19 mouse cellular contexts compared by ENCODE assay signal in the genomic region with DNA sequence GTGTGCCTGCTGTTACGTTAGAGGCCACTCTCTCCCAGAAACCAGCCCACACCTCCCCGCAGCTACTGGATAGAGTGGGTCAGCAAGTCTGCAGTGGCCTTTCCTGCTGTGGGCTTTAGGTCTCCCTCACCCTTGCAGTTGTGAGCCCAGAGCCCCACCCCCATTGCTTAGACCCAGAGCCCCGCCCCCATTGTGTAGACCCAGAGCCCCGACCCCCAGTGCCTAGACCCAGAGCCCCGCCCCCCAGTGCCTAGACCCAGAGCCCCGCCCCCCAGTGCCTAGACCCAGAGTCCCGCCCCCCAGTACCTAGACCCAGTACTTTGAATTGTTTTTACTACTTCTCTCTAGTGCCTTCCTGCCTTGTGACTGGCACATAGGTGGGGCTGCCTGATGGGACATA.
DNase-seq lines count a peak whose midpoint lies in the region; ATAC-seq and TF ChIP-seq lines count a peak whose summit lies in the region.
"Had no signal": no experiment of that assay in that cellular context is flagged by ENCODE, and none has a peak within 500 bp of the region (broad histone marks: within the 10 kb centered on the region; RNA-seq: fewer than 3 reads in every experiment).

No protein-coding gene starts in this region.

- no peaks in the 10 kb centered on the region for H3K36me3 ChIP-seq in heart, embryonic 13.5 days
- H3K36me3 ChIP-seq in liver, embryonic 11.5 days (ENCODE audit: control insufficient read depth, insufficient read depth, low read length): no peaks in the 10 kb centered on the region
- no peaks in the 10 kb centered on the region for H3K36me3 ChIP-seq in neural tube, embryonic 12.5 days
- H3K36me3 ChIP-seq in liver, postnatal 0 days (replicated peaks; ENCODE audit: insufficient read depth, low read length): no peaks in the 10 kb centered on the region
- H3K36me3 ChIP-seq: midbrain, embryonic 13.5 days; stomach, embryonic 15.5 days had no signal

- 41% methylated on average over 7 of the region's 7 CpGs for WGBS in heart, embryonic 13.5 days
- WGBS in liver, embryonic 11.5 days: 44% methylated on average over 7 of the region's 7 CpGs
- 54% methylated on average over 7 of the region's 7 CpGs for WGBS in neural tube, embryonic 12.5 days
- WGBS in liver, postnatal 0 days (ENCODE audit: insufficient replicate concordance): 55% methylated on average over 7 of the region's 7 CpGs

- ATAC-seq in heart, embryonic 13.5 days (ENCODE audit: extremely low read depth, insufficient number of reproducible peaks, low FRiP score, low TSS enrichment): no peak
- peak; percentile 38 for ATAC-seq in liver, embryonic 11.5 days (replicated peaks; ENCODE audit: low FRiP score)
- 0 out of 2 replicates have a peak, but pooled peaks have one; percentile 25 for ATAC-seq in neural tube, embryonic 12.5 days (ENCODE audit: low FRiP score, low read depth)
- 0 out of 2 replicates have a peak, but pooled peaks have one; percentile 7 for ATAC-seq in liver, postnatal 0 days
- ATAC-seq: hindbrain, embryonic 16.5 days; midbrain, embryonic 13.5 days; Patski had no signal

- H3K4me2 ChIP-seq in heart, embryonic 13.5 days: peak overlapping the region; percentile 46
- H3K4me2 ChIP-seq in liver, embryonic 11.5 days: no peak overlapping the region
- H3K4me2 ChIP-seq in neural tube, embryonic 12.5 days (replicated peaks): no peak overlapping the region
- no peak overlapping the region for H3K4me2 ChIP-seq in liver, postnatal 0 days (ENCODE audit: low read depth, low read length)
- H3K4me2 ChIP-seq: midbrain, embryonic 13.5 days; stomach, embryonic 15.5 days had no signal

- H3K27ac ChIP-seq in heart, embryonic 13.5 days (replicated peaks): no peak overlapping the region
- H3K27ac ChIP-seq in liver, embryonic 11.5 days (ENCODE audit: low read depth, low read length): no peak overlapping the region
- no peak overlapping the region for H3K27ac ChIP-seq in neural tube, embryonic 12.5 days
- H3K27ac ChIP-seq in liver, postnatal 0 days (ENCODE audit: low read depth): peak overlapping the region; percentile 44; the same call in 1 of the 2 replicates
- H3K27ac ChIP-seq: liver, embryonic 14.5 days; midbrain, embryonic 13.5 days; stomach, embryonic 15.5 days had no signal

- no peak for TF ChIP-seq CTCF in liver, postnatal 0 days (IDR thresholded peaks at IDR 0.05; ENCODE audit: low read depth)

- peaks cover 1% of the 10 kb centered on the region; the same call in 1 of the 2 replicates for H3K9me3 ChIP-seq in heart, embryonic 13.5 days
- H3K9me3 ChIP-seq in liver, embryonic 11.5 days (ENCODE audit: control insufficient read depth, low read length): no peaks in the 10 kb centered on the region
- H3K9me3 ChIP-seq in neural tube, embryonic 12.5 days: 0 out of 2 replicates have a peak, but pooled peaks cover under 1% of the 10 kb centered on the region
- H3K9me3 ChIP-seq in liver, postnatal 0 days (ENCODE audit: low read length): no peaks in the 10 kb centered on the region
- H3K9me3 ChIP-seq: midbrain, embryonic 13.5 days; stomach, embryonic 15.5 days had no signal

- TF ChIP-seq EP300 in liver, postnatal 0 days (IDR thresholded peaks at IDR 0.05; ENCODE audit: low read depth): no peak

- peaks cover 35% of the 10 kb centered on the region for H3K4me1 ChIP-seq in heart, embryonic 13.5 days
- peaks cover 8% of the 10 kb centered on the region for H3K4me1 ChIP-seq in liver, embryonic 11.5 days (replicated peaks; ENCODE audit: control insufficient read depth, insufficient read depth, low read length)
- peaks cover 13% of the 10 kb centered on the region for H3K4me1 ChIP-seq in neural tube, embryonic 12.5 days
- peaks cover 3% of the 10 kb centered on the region; the same call in 1 of the 2 replicates for H3K4me1 ChIP-seq in liver, postnatal 0 days (ENCODE audit: insufficient read depth)

- H3K27me3 ChIP-seq in heart, embryonic 13.5 days (replicated peaks): no peaks in the 10 kb centered on the region
- H3K27me3 ChIP-seq in liver, embryonic 11.5 days (replicated peaks; ENCODE audit: control insufficient read depth, insufficient read depth, low read length): no peaks in the 10 kb centered on the region
- H3K27me3 ChIP-seq in neural tube, embryonic 12.5 days (replicated peaks): no peaks in the 10 kb centered on the region
- H3K27me3 ChIP-seq in liver, postnatal 0 days (ENCODE audit: insufficient read depth, low read length): no peaks in the 10 kb centered on the region
- H3K27me3 ChIP-seq: midbrain, embryonic 13.5 days; Patski; stomach, embryonic 15.5 days had no signal

- no peak overlapping the region for H3K4me3 ChIP-seq in heart, embryonic 13.5 days
- no peak overlapping the region for H3K4me3 ChIP-seq in liver, embryonic 11.5 days (ENCODE audit: low read depth, low read length)
- H3K4me3 ChIP-seq in neural tube, embryonic 12.5 days: no peak overlapping the region
- no peak overlapping the region for H3K4me3 ChIP-seq in liver, postnatal 0 days (ENCODE audit: low read depth, low read length)
- H3K4me3 ChIP-seq: midbrain, embryonic 13.5 days; myocyte; stomach, embryonic 15.5 days had no signal

- no peak for DNase-seq in heart, adult 8-10 months (ENCODE audit: low spot score)
- no peak for DNase-seq in liver, embryonic 11.5 days (ENCODE audit: low spot score)
- no peak for DNase-seq in liver
- DNase-seq in neural tube, embryonic 10.5 days (ENCODE audit: extremely low spot score, low spot score): no peak
- DNase-seq in liver, postnatal 0 days: no peak
- no peak for DNase-seq in frontal cortex, postnatal 14 days (ENCODE audit: low spot score in 2 of 2)
- DNase-seq: adrenal gland, postnatal 14 days; cerebellum, postnatal 10 days; gastrocnemius, postnatal 25 days; heart, postnatal 36 days; kidney, adult 8-10 months had no signal

- H3K9ac ChIP-seq in heart, embryonic 13.5 days: no peak overlapping the region
- H3K9ac ChIP-seq in liver, embryonic 11.5 days (ENCODE audit: low read depth, low read length): no peak overlapping the region
- no peak overlapping the region for H3K9ac ChIP-seq in neural tube, embryonic 12.5 days
- no peak overlapping the region for H3K9ac ChIP-seq in liver, postnatal 0 days (replicated peaks)
- H3K9ac ChIP-seq: liver, embryonic 14.5 days; midbrain, embryonic 13.5 days; stomach, embryonic 15.5 days had no signal
